Mouse (Mus musculus) thymus, adult 2 months (tissue): ENCODE data around the gene Sulf2.

Experiments
- CTCF ChIP-seq: fragments of 200-500 bp; IDR thresholded peaks from 2 replicates; pipeline ENCODE4 v1.5.1; 2012; ENCODE audit warnings: mild to moderate bottlenecking, control low read depth, low read length, moderate library complexity, borderline replicate concordance; ENCODE audit not compliant: control insufficient read depth, poor library complexity, insufficient read depth; ENCODE audit errors: extremely low read depth
- POLR2A ChIP-seq: fragments of 200-500 bp; IDR thresholded peaks from 2 replicates; pipeline ENCODE4 v1.6.1; 2012; ENCODE audit warnings: mild to moderate bottlenecking, low read length, control low read depth, moderate library complexity; ENCODE audit not compliant: control insufficient read depth, poor library complexity, insufficient read depth; ENCODE audit errors: extremely low read depth

GRCm38 (mm10) chr2:166108326-166108725 lies 47.1 kb downstream of the Sulf2 start:
- peak; percentile 35; the same call in 1 of the 2 replicates for TF ChIP-seq CTCF
- no peak for TF ChIP-seq POLR2A
